Mouse (Mus musculus) urinary bladder, postnatal 10 days (tissue): ENCODE results near the gene Slc10a2.
"Not testable (repeated sequence)": the region's sequence is repeated elsewhere in the genome, so short reads cannot be mapped to it uniquely, and the experiment has no call there.

Source experiments
- DNase-seq: peaks from one replicate; pipeline ENCODE4 v3.0.0; 2022; ENCODE audit warnings: low spot score

Slc10a2 gene

GRCm38 (mm10) chr8:5105186-5105585, at the start of gene Slc10a2:
Gene Slc10a2, minus strand, starts transcription at chr8:5105351.
- DNase-seq, result no peak

GRCm38 (mm10) chr8:5129322-5129829, 24.2 kb upstream of the Slc10a2 start:
- DNase-seq, result no peak

GRCm38 (mm10) chr8:5106855-5107254, 1.7 kb upstream of the Slc10a2 start:
- no peak for DNase-seq

GRCm38 (mm10) chr8:5095392-5095791, 9.8 kb downstream of the Slc10a2 start:
- DNase-seq, result no peak

- DNase-seq, result not testable (repeated sequence)
Measured at GRCm38 (mm10) chr8:5093991-5094390, 11.2 kb downstream of the Slc10a2 start.

- no peak for DNase-seq
Measured at GRCm38 (mm10) chr8:5073654-5074293, 31.4 kb downstream of the Slc10a2 start.

GRCm38 (mm10) chr8:5058888-5059287, 46.3 kb downstream of the Slc10a2 start:
- DNase-seq, result no peak

- DNase-seq, result not testable (repeated sequence)
Measured at GRCm38 (mm10) chr8:5044361-5044900, 60.7 kb downstream of the Slc10a2 start.

GRCm38 (mm10) chr8:5038811-5039561, 66.2 kb downstream of the Slc10a2 start:
- DNase-seq, result no peak
